Mouse (Mus musculus) myocyte (in vitro differentiated cells): ENCODE results near the gene Rfc1.

Experiments used
- CEBPB ChIP-seq: IDR thresholded peaks from 2 replicates; pipeline ENCODE4 v1.6.1; 2011; ENCODE audit warnings: mild to moderate bottlenecking, moderate library complexity; ENCODE audit not compliant: poor library complexity, insufficient read depth, severe bottlenecking
- E2F4 ChIP-seq: IDR thresholded peaks from one replicate; pipeline ENCODE4 v1.6.1; 2011; ENCODE audit warnings: mild to moderate bottlenecking, control low read depth, moderate library complexity; ENCODE audit not compliant: insufficient read depth
- MAX ChIP-seq: IDR thresholded peaks from one replicate; pipeline ENCODE4 v1.6.1; 2011; ENCODE audit warnings: low read depth, mild to moderate bottlenecking, control low read depth
- MYOD1 ChIP-seq, 3 experiments: IDR thresholded peaks; one replicate each; pipeline ENCODE4 v1.6.1; 2011; ENCODE audit warnings: control low read depth in 2 of 3, low read depth in 2 of 3, mild to moderate bottlenecking in 2 of 3, moderate library complexity in 1 of 3; ENCODE audit not compliant: insufficient read length in 2 of 3, control insufficient read depth in 1 of 3
- MYOG ChIP-seq, 3 experiments: IDR thresholded peaks; one replicate each; pipeline ENCODE4 v1.6.1; 2011; ENCODE audit warnings: control low read depth in 2 of 3, low read depth in 2 of 3, mild to moderate bottlenecking in 2 of 3; ENCODE audit not compliant: insufficient read length in 2 of 3, control insufficient read depth in 1 of 3, insufficient read depth in 1 of 3
- POLR2A ChIP-seq: IDR thresholded peaks from one replicate; pipeline ENCODE4 v1.6.1; 2011; ENCODE audit warnings: low read depth, mild to moderate bottlenecking, control low read depth, moderate library complexity; ENCODE audit not compliant: insufficient read length
- POLR2AphosphoS2 ChIP-seq: IDR thresholded peaks from one replicate; pipeline ENCODE4 v1.6.1; 2011; ENCODE audit warnings: low read depth, control low read depth; ENCODE audit not compliant: insufficient read length
- SRF ChIP-seq: IDR thresholded peaks from one replicate; pipeline ENCODE4 v1.6.1; 2011; ENCODE audit warnings: low read depth; ENCODE audit not compliant: control insufficient read depth, insufficient read length
- TCF12 ChIP-seq: IDR thresholded peaks from one replicate; pipeline ENCODE4 v1.6.1; 2011; ENCODE audit warnings: mild to moderate bottlenecking, control low read depth; ENCODE audit not compliant: poor library complexity, insufficient read depth, severe bottlenecking
- USF1 ChIP-seq: IDR thresholded peaks from one replicate; pipeline ENCODE4 v1.6.1; 2011; ENCODE audit warnings: low read depth, mild to moderate bottlenecking, control low read depth, moderate library complexity

DNA sequence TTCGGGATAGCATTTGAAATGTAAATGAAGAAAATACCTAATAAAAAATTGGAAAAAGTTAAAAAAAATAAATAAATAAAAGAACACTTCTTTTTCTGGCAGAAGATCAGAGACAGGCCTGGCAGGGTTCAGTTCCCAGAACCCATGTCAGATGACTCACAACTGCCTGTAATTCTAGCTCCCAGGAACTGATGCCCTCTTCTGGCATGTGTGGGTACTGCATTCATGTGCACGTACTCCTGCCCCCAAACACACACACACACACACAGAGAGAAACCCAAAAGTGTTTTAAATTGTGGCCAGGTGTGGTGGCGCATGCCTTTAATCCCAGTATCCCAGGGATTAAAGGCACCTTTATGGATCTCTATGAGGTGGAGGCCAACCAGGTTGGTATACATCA lies 51.3 kb downstream of the Rfc1 start:
- TF ChIP-seq MAX (no peak), MYOG (IDR thresholded peaks at IDR 0.05; ENCODE audit: control insufficient read depth in 1 of 3, insufficient read depth in 1 of 3, insufficient read length in 2 of 3, low read depth in 2 of 3) (no peak), POLR2A (no peak), USF1 (no peak), CEBPB (no peak), SRF (no peak), TCF12 (no peak), MYOD1 (IDR thresholded peaks at IDR 0.05; ENCODE audit: control insufficient read depth in 1 of 3, insufficient read length in 2 of 3, low read depth in 2 of 3) (no peak), E2F4 (no peak), POLR2AphosphoS2 (no peak)
